Mouse (Mus musculus) heart, adult 2 months (tissue): Measurements from ENCODE around the gene Sema4a.
"Not testable (repeated sequence)": the region's sequence is repeated elsewhere in the genome, so short reads cannot be mapped to it uniquely, and the experiment has no call there.

Experiments
- CTCF ChIP-seq: fragments of 200-600 bp; IDR thresholded peaks from 2 replicates; pipeline ENCODE4 v1.8.1; 2022; ENCODE audit warnings: antibody characterized with exemption, mild to moderate bottlenecking, moderate library complexity
- EP300 ChIP-seq: fragments of 200-500 bp; IDR thresholded peaks from 2 replicates; pipeline ENCODE4 v1.6.1; 2011; ENCODE audit warnings: low read depth, low read length, control low read depth; ENCODE audit not compliant: insufficient read depth
- POLR2A ChIP-seq: fragments of 200-500 bp; IDR thresholded peaks from 2 replicates; pipeline ENCODE4 v1.6.1; 2011; ENCODE audit warnings: mild to moderate bottlenecking, low read depth, low read length, control low read depth; ENCODE audit not compliant: insufficient read depth

GRCm38 (mm10) chr3:88428639-88429038, 32.3 kb downstream of the Sema4a start:
- TF ChIP-seq POLR2A, CTCF, EP300: not testable (repeated sequence)
